Mouse (Mus musculus) MEL (cell line): ENCODE measurements around the gene Sec16a. TPM values are rescaled to one million over a fixed set of nuclear protein-coding genes. Genes with fewer than 3 reads are reported as not detected.

Experiments used
- DNase-seq: peaks from one replicate; pipeline ENCODE4 v3.0.0; 2011; ENCODE audit warnings: low read depth, low spot score
- H3K27ac ChIP-seq: 2 replicates; pipeline ENCODE4 v1.5.1; 2012; ENCODE audit warnings: low read depth, mild to moderate bottlenecking, control low read depth, low read length, moderate library complexity; ENCODE audit not compliant: control insufficient read depth
- H3K27me3 ChIP-seq, 2 experiments: fragments of 150-350 bp in 1 of 2; sonication (generic) in 1 of 2; 2 replicates each; pipeline ENCODE4 v1.6.1; 2012; ENCODE audit warnings: low read length in 2 of 2, mild to moderate bottlenecking in 2 of 2, improper control_type of control experiment in 1 of 2, moderate library complexity in 1 of 2; ENCODE audit not compliant: insufficient read depth in 2 of 2, control insufficient read depth in 1 of 2
- H3K36me3 ChIP-seq, 2 experiments: 2 replicates each; pipeline ENCODE4 v1.6.1; 2012 to 2014; ENCODE audit warnings: low read length in 2 of 2, improper control_type of control experiment in 1 of 2, inconsistent platforms in 1 of 2, mild to moderate bottlenecking in 1 of 2; ENCODE audit not compliant: insufficient read depth in 2 of 2, control insufficient read depth in 1 of 2
- H3K4me1 ChIP-seq, 2 experiments: fragments of 150-350 bp in 1 of 2; sonication (generic) in 1 of 2; 2 replicates each; pipeline ENCODE4 v1.6.1; 2012; ENCODE audit warnings: low read length in 2 of 2, improper control_type of control experiment in 1 of 2, mild to moderate bottlenecking in 1 of 2; ENCODE audit not compliant: insufficient read depth in 2 of 2, control insufficient read depth in 1 of 2
- H3K4me3 ChIP-seq, 2 experiments: fragments of 150-350 bp in 1 of 2; sonication (generic) in 1 of 2; 2 replicates each; pipeline ENCODE4 v1.5.1; 2012; ENCODE audit warnings: low read depth in 2 of 2, low read length in 2 of 2, mild to moderate bottlenecking in 2 of 2, moderate library complexity in 2 of 2, control low read depth in 1 of 2, improper control_type of control experiment in 1 of 2; ENCODE audit not compliant: control insufficient read depth in 1 of 2, insufficient read depth in 1 of 2
- H3K79me2 ChIP-seq: 2 replicates; pipeline ENCODE4 v1.6.1; 2012; ENCODE audit warnings: mild to moderate bottlenecking, low read length, moderate library complexity; ENCODE audit not compliant: control insufficient read depth, poor library complexity, insufficient read depth
- H3K9ac ChIP-seq: 2 replicates; pipeline ENCODE4 v1.6.1; 2012; ENCODE audit warnings: low read depth, mild to moderate bottlenecking, control low read depth, low read length, moderate library complexity; ENCODE audit not compliant: control insufficient read depth, poor library complexity, severe bottlenecking
- H3K9me3 ChIP-seq: fragments of 150-350 bp; sonication (generic); replicated peaks from 2 replicates; pipeline ENCODE4 v1.6.1; 2012; ENCODE audit warnings: mild to moderate bottlenecking, low read length, improper control_type of control experiment, moderate library complexity; ENCODE audit not compliant: insufficient read depth
- BHLHE40 ChIP-seq: IDR thresholded peaks from 2 replicates; pipeline ENCODE4 v1.6.1; 2012; ENCODE audit warnings: low read depth, mild to moderate bottlenecking, inconsistent platforms, low read length, improper control_type of control experiment, borderline replicate concordance
- CHD1 ChIP-seq: IDR thresholded peaks from 2 replicates; pipeline ENCODE4 v1.6.1; 2012; ENCODE audit warnings: low read depth, mild to moderate bottlenecking, inconsistent platforms, low read length, improper control_type of control experiment
- CHD2 ChIP-seq: IDR thresholded peaks from 2 replicates; pipeline ENCODE4 v1.6.1; 2011; ENCODE audit warnings: low read length, improper control_type of control experiment
- CTCF ChIP-seq, 3 experiments: IDR thresholded peaks in 2 of 3; conservative IDR thresholded peaks in 1 of 3; 2 replicates each; pipeline ENCODE4 v1.5.1; 2011 to 2012; ENCODE audit warnings: low read length in 3 of 3, low read depth in 2 of 3, mild to moderate bottlenecking in 2 of 3, improper control_type of control experiment in 1 of 3, inconsistent platforms in 1 of 3, mixed read lengths in 1 of 3, moderate library complexity in 1 of 3; ENCODE audit not compliant: control insufficient read depth in 1 of 3, insufficient read depth in 1 of 3, poor library complexity in 1 of 3, severe bottlenecking in 1 of 3
- E2F4 ChIP-seq: IDR thresholded peaks from 2 replicates; pipeline ENCODE4 v1.6.1; 2011; ENCODE audit warnings: low read depth, low read length, improper control_type of control experiment, borderline replicate concordance
- ELF1 ChIP-seq: IDR thresholded peaks from 2 replicates; pipeline ENCODE4 v1.6.1; 2014; ENCODE audit warnings: low read depth, mild to moderate bottlenecking, inconsistent platforms, low read length, improper control_type of control experiment, moderate library complexity
- EP300 ChIP-seq, 2 experiments: IDR thresholded peaks; 2 replicates each; pipeline ENCODE4 v1.6.1; 2011; ENCODE audit warnings: improper control_type of control experiment in 2 of 2, low read length in 2 of 2, low read depth in 1 of 2, mild to moderate bottlenecking in 1 of 2
- ETS1 ChIP-seq: IDR thresholded peaks from 2 replicates; pipeline ENCODE4 v1.6.1; 2012; ENCODE audit warnings: low read depth, mild to moderate bottlenecking, inconsistent platforms, low read length, improper control_type of control experiment, moderate library complexity
- GATA1 ChIP-seq: IDR thresholded peaks from 2 replicates; pipeline ENCODE4 v1.6.1; 2011; ENCODE audit warnings: low read depth, low read length, improper control_type of control experiment
- HCFC1 ChIP-seq: IDR thresholded peaks from 2 replicates; pipeline ENCODE4 v1.6.1; 2012; ENCODE audit warnings: low read depth, mild to moderate bottlenecking, inconsistent platforms, low read length, improper control_type of control experiment, moderate library complexity
- JUND ChIP-seq: IDR thresholded peaks from 2 replicates; pipeline ENCODE4 v1.6.1; 2011; ENCODE audit warnings: low read depth, mild to moderate bottlenecking, improper control_type of control experiment, low read length
- KAT2A ChIP-seq: conservative IDR thresholded peaks from 2 replicates; pipeline ENCODE4 v1.6.1; 2012; ENCODE audit warnings: low read depth, low read length, improper control_type of control experiment, inconsistent platforms
- MAX ChIP-seq: IDR thresholded peaks from 2 replicates; pipeline ENCODE4 v1.6.1; 2011; ENCODE audit warnings: low read length, improper control_type of control experiment
- MAZ ChIP-seq: IDR thresholded peaks from 2 replicates; pipeline ENCODE4 v1.6.1; 2012; ENCODE audit warnings: low read depth, mild to moderate bottlenecking, inconsistent platforms, low read length, improper control_type of control experiment
- MEF2A ChIP-seq: IDR thresholded peaks from 2 replicates; pipeline ENCODE4 v1.6.1; 2014; ENCODE audit warnings: low read depth, mild to moderate bottlenecking, inconsistent platforms, low read length, improper control_type of control experiment; ENCODE audit not compliant: poor library complexity, insufficient replicate concordance, severe bottlenecking; ENCODE audit errors: extremely low read depth
- MXI1 ChIP-seq: IDR thresholded peaks from 2 replicates; pipeline ENCODE4 v1.6.1; 2011; ENCODE audit warnings: mild to moderate bottlenecking, low read depth, low read length, improper control_type of control experiment
- MYB ChIP-seq: IDR thresholded peaks from 2 replicates; pipeline ENCODE4 v1.6.1; 2011; ENCODE audit warnings: mild to moderate bottlenecking, low read depth, low read length, improper control_type of control experiment
- MYC ChIP-seq: IDR thresholded peaks from 2 replicates; pipeline ENCODE4 v1.6.1; 2011; ENCODE audit warnings: low read depth, mild to moderate bottlenecking, low read length, improper control_type of control experiment, moderate library complexity
- NRF1 ChIP-seq: IDR thresholded peaks from 2 replicates; pipeline ENCODE4 v1.6.1; 2014; ENCODE audit warnings: low read depth, mild to moderate bottlenecking, inconsistent platforms, low read length, improper control_type of control experiment, moderate library complexity; ENCODE audit not compliant: poor library complexity, insufficient read depth, severe bottlenecking
- POLR2A ChIP-seq, 2 experiments: IDR thresholded peaks; 2 replicates each; pipeline ENCODE4 v1.6.1; 2011 to 2012; ENCODE audit warnings: low read length in 2 of 2, mild to moderate bottlenecking in 2 of 2, control low read depth in 1 of 2, improper control_type of control experiment in 1 of 2, low read depth in 1 of 2, moderate library complexity in 1 of 2; ENCODE audit not compliant: control insufficient read depth in 1 of 2, insufficient read depth in 1 of 2, poor library complexity in 1 of 2
- POLR2AphosphoS2 ChIP-seq: IDR thresholded peaks from 2 replicates; pipeline ENCODE4 v1.6.1; 2011; ENCODE audit warnings: low read length, improper control_type of control experiment
- POLR2AphosphoS5 ChIP-seq: IDR thresholded peaks from 2 replicates; pipeline ENCODE4 v1.6.1; 2012; ENCODE audit warnings: low read depth, borderline replicate concordance, mild to moderate bottlenecking, inconsistent platforms, low read length, moderate library complexity, mixed read lengths
- RAD21 ChIP-seq: IDR thresholded peaks from 2 replicates; pipeline ENCODE4 v1.6.1; 2011; ENCODE audit warnings: mild to moderate bottlenecking, low read depth, low read length, improper control_type of control experiment
- RCOR1 ChIP-seq: IDR thresholded peaks from 2 replicates; pipeline ENCODE4 v1.6.1; 2012; ENCODE audit warnings: low read depth, mild to moderate bottlenecking, inconsistent platforms, low read length, improper control_type of control experiment
- SIN3A ChIP-seq: IDR thresholded peaks from 2 replicates; pipeline ENCODE4 v1.6.1; 2012; ENCODE audit warnings: low read length, improper control_type of control experiment, inconsistent platforms
- SMC3 ChIP-seq: IDR thresholded peaks from 2 replicates; pipeline ENCODE4 v1.6.1; 2011; ENCODE audit warnings: low read depth, low read length, improper control_type of control experiment
- TBP ChIP-seq: IDR thresholded peaks from 2 replicates; pipeline ENCODE4 v1.8.0; 2011; ENCODE audit warnings: low read depth, low read length, improper control_type of control experiment
- TCF12 ChIP-seq: IDR thresholded peaks from 2 replicates; pipeline ENCODE4 v1.6.1; 2014; ENCODE audit warnings: low read depth, mild to moderate bottlenecking, inconsistent platforms, low read length, improper control_type of control experiment, moderate library complexity
- UBTF ChIP-seq: IDR thresholded peaks from 2 replicates; pipeline ENCODE4 v1.6.1; 2012; ENCODE audit warnings: low read depth, mild to moderate bottlenecking, inconsistent platforms, low read length, improper control_type of control experiment, moderate library complexity, borderline replicate concordance; ENCODE audit not compliant: insufficient read depth
- USF1 ChIP-seq: IDR thresholded peaks from 2 replicates; pipeline ENCODE4 v1.6.1; 2014; ENCODE audit warnings: low read depth, mild to moderate bottlenecking, inconsistent platforms, low read length, improper control_type of control experiment, moderate library complexity
- USF2 ChIP-seq, 2 experiments: IDR thresholded peaks; 2 replicates each; pipeline ENCODE4 v1.6.1; 2011 to 2012; ENCODE audit warnings: improper control_type of control experiment in 2 of 2, low read length in 2 of 2, borderline replicate concordance in 1 of 2, inconsistent platforms in 1 of 2, low read depth in 1 of 2, mild to moderate bottlenecking in 1 of 2; ENCODE audit not compliant: insufficient read depth in 1 of 2
- ZC3H11A ChIP-seq: IDR thresholded peaks from 2 replicates; pipeline ENCODE4 v1.6.1; 2012; ENCODE audit warnings: low read depth, mild to moderate bottlenecking, inconsistent platforms, low read length, improper control_type of control experiment
- ZKSCAN1 ChIP-seq: IDR thresholded peaks from 2 replicates; pipeline ENCODE4 v1.6.1; 2012; ENCODE audit warnings: low read depth, mild to moderate bottlenecking, inconsistent platforms, low read length, improper control_type of control experiment, moderate library complexity
- ZMIZ1 ChIP-seq: IDR thresholded peaks from 2 replicates; pipeline ENCODE4 v1.6.1; 2012; ENCODE audit warnings: low read depth, mild to moderate bottlenecking, inconsistent platforms, low read length, improper control_type of control experiment, moderate library complexity
- ZNF384 ChIP-seq: IDR thresholded peaks from 2 replicates; pipeline ENCODE4 v1.6.1; 2012; ENCODE audit warnings: low read depth, mild to moderate bottlenecking, inconsistent platforms, low read length, improper control_type of control experiment
- polyA plus RNA-seq, 2 experiments: library from polyadenylated mRNA; stranded (reverse) in 1 of 2; unstranded in 1 of 2; fragments of >175 nt in 1 of 2; fragments of >200 nt in 1 of 2; gene quantifications; 2 replicates each; pipeline versions ENCODE4 v1.2.1 to v1.2.4; 2012; ENCODE audit warnings: low replicate concordance in 2 of 2, low read depth in 1 of 2; ENCODE audit not compliant: insufficient read length in 2 of 2, insufficient read depth in 1 of 2, missing spikeins in 1 of 2
- total RNA-seq: library from RNA; depleted of rRNA; stranded (reverse); fragments of 300-350 nt; gene quantifications from 2 replicates; pipeline ENCODE4 v1.2.3, GENCODE M21; 2012

Gene Sec16a
- total and polyA plus RNA-seq, 3 experiments: 20.3 to 38.0 TPM; not detected in 1

GRCm38 (mm10) chr2:26445666-26446445, 840 bp upstream of the Sec16a start:
- DNase-seq: peak; percentile 96
- no peaks in the 10 kb centered on the region for H3K9me3 ChIP-seq
- H3K27ac ChIP-seq: peak overlapping the region; percentile 86
- H3K36me3 ChIP-seq: peaks cover 1 to 12% of the 10 kb centered on the region in 2 experiments; a peak in 3 of 4 replicates
- peak overlapping the region; percentile 66 to 98 for H3K4me3 ChIP-seq
- peak overlapping the region; percentile 88 for H3K9ac ChIP-seq
- peaks cover 15% of the 10 kb centered on the region for H3K79me2 ChIP-seq
- no peaks in the 10 kb centered on the region for H3K27me3 ChIP-seq
- peaks cover 6 to 13% of the 10 kb centered on the region in 2 experiments for H3K4me1 ChIP-seq
- no peak; the same call in 1 of the 2 replicates for TF ChIP-seq TBP
- peak in 2 of 3 experiments; percentile 4 to 13; a peak in 1 of 6 replicates for TF ChIP-seq CTCF (IDR thresholded peaks at IDR 0.05 in 2 of 3, conservative IDR thresholded peaks at IDR 0.05 in 1 of 3; ENCODE audit: control insufficient read depth in 1 of 3, insufficient read depth in 1 of 3, low read depth in 2 of 3, low read length in 3 of 3, poor library complexity in 1 of 3, severe bottlenecking in 1 of 3)
- no peak for TF ChIP-seq GATA1
- no peak for TF ChIP-seq E2F4
- TF ChIP-seq BHLHE40: peak; percentile 27; the same call in 1 of the 2 replicates
- TF ChIP-seq ETS1: peak; percentile 15; the same call in 1 of the 2 replicates
- TF ChIP-seq POLR2AphosphoS2: no peak
- no peak for TF ChIP-seq MEF2A
- TF ChIP-seq RCOR1: no peak
- peak; percentile 98 for TF ChIP-seq MXI1
- TF ChIP-seq SMC3: no peak
- no peak; the same call in 1 of the 2 replicates for TF ChIP-seq KAT2A
- peak; percentile 98 for TF ChIP-seq SIN3A
- no peak for TF ChIP-seq MAZ
- no peak for TF ChIP-seq ZC3H11A
- TF ChIP-seq EP300 (IDR thresholded peaks at IDR 0.05; ENCODE audit: low read depth in 1 of 2, low read length in 2 of 2): no peak
- TF ChIP-seq USF1: no peak
- peak; percentile 51 to 68; a peak in 3 of 4 replicates for TF ChIP-seq POLR2A (IDR thresholded peaks at IDR 0.05; ENCODE audit: control insufficient read depth in 1 of 2, insufficient read depth in 1 of 2, low read depth in 1 of 2, low read length in 2 of 2, poor library complexity in 1 of 2)
- no peak for TF ChIP-seq CHD1
- no peak for TF ChIP-seq POLR2AphosphoS5
- TF ChIP-seq USF2 (IDR thresholded peaks at IDR 0.05; ENCODE audit: borderline replicate concordance in 1 of 2, insufficient read depth in 1 of 2, low read depth in 1 of 2, low read length in 2 of 2): no peak
- TF ChIP-seq MYC: peak; percentile 81
- 0 out of 2 replicates have a peak, but pooled peaks have one; percentile 2 for TF ChIP-seq ZMIZ1
- TF ChIP-seq ZKSCAN1: no peak
- peak; percentile 19; the same call in 1 of the 2 replicates for TF ChIP-seq MYB
- no peak for TF ChIP-seq CHD2
- TF ChIP-seq UBTF: no peak
- no peak; the same call in 1 of the 2 replicates for TF ChIP-seq ELF1
- peak; percentile 85 for TF ChIP-seq HCFC1
- peak; percentile 58; the same call in 1 of the 2 replicates for TF ChIP-seq MAX
- TF ChIP-seq ZNF384: no peak
- TF ChIP-seq NRF1: peak; percentile 91
- TF ChIP-seq JUND: no peak
- TF ChIP-seq TCF12: 0 out of 2 replicates have a peak, but pooled peaks have one; percentile 5
- no peak for TF ChIP-seq RAD21
